Mouse (Mus musculus) heart, postnatal 0 days (tissue): ENCODE results near the gene Nkain4. TPM values are rescaled to one million over a fixed set of nuclear protein-coding genes. Genes with fewer than 3 reads are reported as not detected.

ENCODE experiments used
- ATAC-seq: fragments of 200-750 bp; cut with Nextera tagmentation; 2 replicates; pipeline ENCODE4 v1.8.0; 2017; ENCODE audit warnings: low read depth, moderate number of reproducible peaks, moderate library complexity; ENCODE audit not compliant: insufficient read depth
- DNase-seq: peaks from one replicate; pipeline ENCODE4 v3.0.0-alpha.2; 2016; ENCODE audit warnings: low spot score
- H3K27ac ChIP-seq: fragments of 300-500 bp; sonication (generic); 2 replicates; pipeline ENCODE4 v1.5.1; 2014; ENCODE audit warnings: low read depth, mild to moderate bottlenecking
- H3K27me3 ChIP-seq: fragments of 300-500 bp; sonication (generic); 2 replicates; pipeline ENCODE4 v1.6.1; 2014; ENCODE audit warnings: low read length, mixed read lengths; ENCODE audit not compliant: control insufficient read depth, insufficient read depth
- H3K36me3 ChIP-seq: fragments of 300-500 bp; sonication (generic); replicated peaks from 2 replicates; pipeline ENCODE4 v1.6.1; 2014; ENCODE audit warnings: low read length, mixed read lengths; ENCODE audit not compliant: control insufficient read depth, insufficient read depth
- H3K4me1 ChIP-seq: fragments of 300-500 bp; sonication (generic); 2 replicates; pipeline ENCODE4 v1.6.1; 2014; ENCODE audit warnings: antibody characterized with exemption; ENCODE audit not compliant: control insufficient read depth, insufficient read depth
- H3K4me2 ChIP-seq: fragments of 300-500 bp; sonication (generic); 2 replicates; pipeline ENCODE4 v1.6.1; 2014; ENCODE audit warnings: low read depth, mild to moderate bottlenecking, low read length, moderate library complexity
- H3K4me3 ChIP-seq: fragments of 300-500 bp; sonication (generic); 2 replicates; pipeline ENCODE4 v1.5.1; 2014; ENCODE audit warnings: low read depth, low read length
- H3K9ac ChIP-seq: fragments of 300-500 bp; sonication (generic); replicated peaks from 2 replicates; pipeline ENCODE4 v1.6.1; 2014; ENCODE audit warnings: low read depth, low read length, mixed read lengths
- H3K9me3 ChIP-seq: fragments of 300-500 bp; sonication (generic); replicated peaks from 2 replicates; pipeline ENCODE4 v1.6.1; 2016; ENCODE audit warnings: low read length; ENCODE audit not compliant: control insufficient read depth
- CTCF ChIP-seq: IDR thresholded peaks from 2 replicates; pipeline ENCODE4 v1.5.1; 2016; ENCODE audit warnings: antibody characterized with exemption, control low read depth, low read depth
- EP300 ChIP-seq: IDR thresholded peaks from 2 replicates; pipeline ENCODE4 v1.6.1; 2016; ENCODE audit warnings: antibody characterized with exemption, low read depth
- WGBS: fragments of 180-500 bp; shearing (Covaris S2); extraction: QIAGEN DNeasy Blood & Tissue Kit; methylation state at CpG from one replicate; pipeline ENCODE4 v1.1.7; 2014; 5-methylcytosine and 5-hydroxymethylcytosine counted together
- polyA plus RNA-seq: library from polyadenylated mRNA; unstranded; fragments of >200 nt; fragmentation: Nextera tagmentation; extraction: Ambion mirVana; gene quantifications from 2 replicates; pipeline ENCODE4 v1.2.1, GENCODE M21; 2015
- total RNA-seq: library from RNA; depleted of rRNA; stranded (reverse); fragments of >200 nt; gene quantifications from 2 replicates; pipeline ENCODE4 v1.2.3, GENCODE M21; 2014; ENCODE audit warnings: low replicate concordance

The Nkain4 gene
- total and polyA plus RNA-seq, 2 experiments from 2014 or later = 9.8 to 27.6 TPM

DNA sequence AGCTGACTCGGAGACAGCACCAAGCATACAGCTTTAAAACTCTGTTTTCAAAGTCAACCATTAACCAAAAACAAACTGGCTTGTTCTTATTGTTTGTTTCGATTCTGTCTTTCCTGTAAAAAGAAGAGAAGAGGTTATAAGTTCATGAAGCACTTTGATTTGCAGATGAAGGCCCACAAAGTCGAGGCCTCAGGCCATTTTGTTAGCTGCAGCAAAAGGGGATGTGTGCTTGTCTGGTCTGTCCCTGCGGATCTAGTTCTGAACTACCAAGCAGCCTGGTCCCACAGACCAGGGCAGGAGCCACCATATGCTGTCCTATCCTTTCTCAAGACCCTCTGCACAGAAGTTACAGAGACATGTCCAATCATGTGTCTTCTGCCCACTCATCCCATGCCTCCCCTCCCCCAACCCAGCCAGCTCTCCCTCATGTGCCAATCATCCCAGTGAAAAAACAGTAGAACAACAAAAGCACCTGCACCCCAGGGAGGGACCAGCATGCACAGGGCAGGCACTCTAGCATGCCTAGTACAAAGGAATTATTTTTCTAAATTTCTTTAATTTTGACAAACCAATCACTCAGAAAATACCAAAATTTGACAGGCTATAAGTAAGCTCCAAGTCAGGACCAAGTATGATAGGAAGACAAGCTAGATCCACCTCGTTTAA, 48.8 kb downstream of the Nkain4 start:
- no peak for DNase-seq
- TF ChIP-seq CTCF (no peak), EP300 (no peak)
- Histone ChIP-seq H3K4me3 (no peak overlapping the region), H3K4me2 (no peak overlapping the region), H3K9me3 (no peaks in the 10 kb centered on the region), H3K4me1 (no peaks in the 10 kb centered on the region), H3K27ac (no peak overlapping the region), H3K27me3 (no peaks in the 10 kb centered on the region), H3K36me3 (peaks cover 49% of the 10 kb centered on the region), H3K9ac (no peak overlapping the region)
- WGBS = 71% methylated on average over 5 of the region's 5 CpGs
- ATAC-seq = no peak

- DNase-seq = no peak
- 90% methylated on average over 18 of the region's 18 CpGs for WGBS
- H3K4me3 ChIP-seq = no peak overlapping the region
- no peak overlapping the region for H3K4me2 ChIP-seq
- no peak for ATAC-seq
- TF ChIP-seq EP300 (no peak), CTCF (no peak)
- H3K4me1 ChIP-seq = no peaks in the 10 kb centered on the region
- no peak overlapping the region for H3K9ac ChIP-seq
- no peaks in the 10 kb centered on the region for H3K27me3 ChIP-seq
- no peak overlapping the region for H3K27ac ChIP-seq
- peaks cover 39% of the 10 kb centered on the region for H3K36me3 ChIP-seq
- H3K9me3 ChIP-seq = no peaks in the 10 kb centered on the region
Observed at GRCm38 (mm10) chr2:180904435-180905208, 49.9 kb downstream of the Nkain4 start.

- TF ChIP-seq EP300 = no peak
- TF ChIP-seq CTCF = peak; percentile 51
- no peak overlapping the region for H3K4me2 ChIP-seq
- peaks cover 30% of the 10 kb centered on the region for H3K36me3 ChIP-seq
- no peaks in the 10 kb centered on the region for H3K4me1 ChIP-seq
- H3K27me3 ChIP-seq = 0 out of 2 replicates have a peak, but pooled peaks cover 7% of the 10 kb centered on the region
- ATAC-seq = no peak
- no peak overlapping the region for H3K9ac ChIP-seq
- no peak overlapping the region for H3K27ac ChIP-seq
- 38% methylated on average over 2 of the region's 2 CpGs for WGBS
- H3K4me3 ChIP-seq = no peak overlapping the region
- no peaks in the 10 kb centered on the region for H3K9me3 ChIP-seq
- DNase-seq = no peak
Observed at GRCm38 (mm10) chr2:180902086-180902485, 52.4 kb downstream of the Nkain4 start.

DNA sequence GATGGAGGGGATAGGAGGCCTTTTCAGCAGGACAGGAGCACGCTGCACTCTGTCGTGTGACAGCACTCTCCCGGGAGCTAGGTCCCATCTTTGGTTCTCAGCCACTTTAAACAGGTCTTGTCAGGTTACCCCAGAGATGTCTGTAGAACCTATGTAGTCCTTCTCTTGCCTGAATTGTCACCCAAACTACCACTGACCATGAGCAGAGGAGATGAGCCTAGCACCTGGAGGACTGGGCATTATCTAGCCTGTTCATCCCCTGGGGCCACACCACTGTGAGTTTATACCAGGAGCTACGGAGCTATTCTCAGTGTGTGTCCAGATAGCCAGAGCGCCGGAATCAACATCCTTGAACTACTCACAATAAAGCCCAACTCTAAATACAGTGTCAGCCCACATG, 56.6 kb downstream of the Nkain4 start:
- H3K36me3 ChIP-seq = no peaks in the 10 kb centered on the region
- DNase-seq (no peak), ATAC-seq (no peak)
- 60% methylated on average over 6 of the region's 6 CpGs for WGBS
- H3K27ac ChIP-seq = no peak overlapping the region
- H3K4me1 ChIP-seq = no peaks in the 10 kb centered on the region
- H3K9me3 ChIP-seq = no peaks in the 10 kb centered on the region
- TF ChIP-seq CTCF = no peak
- TF ChIP-seq EP300 = no peak
- no peak overlapping the region for H3K4me2 ChIP-seq
- H3K27me3 ChIP-seq = peaks cover 48% of the 10 kb centered on the region
- H3K4me3 ChIP-seq = no peak overlapping the region
- no peak overlapping the region for H3K9ac ChIP-seq

DNA sequence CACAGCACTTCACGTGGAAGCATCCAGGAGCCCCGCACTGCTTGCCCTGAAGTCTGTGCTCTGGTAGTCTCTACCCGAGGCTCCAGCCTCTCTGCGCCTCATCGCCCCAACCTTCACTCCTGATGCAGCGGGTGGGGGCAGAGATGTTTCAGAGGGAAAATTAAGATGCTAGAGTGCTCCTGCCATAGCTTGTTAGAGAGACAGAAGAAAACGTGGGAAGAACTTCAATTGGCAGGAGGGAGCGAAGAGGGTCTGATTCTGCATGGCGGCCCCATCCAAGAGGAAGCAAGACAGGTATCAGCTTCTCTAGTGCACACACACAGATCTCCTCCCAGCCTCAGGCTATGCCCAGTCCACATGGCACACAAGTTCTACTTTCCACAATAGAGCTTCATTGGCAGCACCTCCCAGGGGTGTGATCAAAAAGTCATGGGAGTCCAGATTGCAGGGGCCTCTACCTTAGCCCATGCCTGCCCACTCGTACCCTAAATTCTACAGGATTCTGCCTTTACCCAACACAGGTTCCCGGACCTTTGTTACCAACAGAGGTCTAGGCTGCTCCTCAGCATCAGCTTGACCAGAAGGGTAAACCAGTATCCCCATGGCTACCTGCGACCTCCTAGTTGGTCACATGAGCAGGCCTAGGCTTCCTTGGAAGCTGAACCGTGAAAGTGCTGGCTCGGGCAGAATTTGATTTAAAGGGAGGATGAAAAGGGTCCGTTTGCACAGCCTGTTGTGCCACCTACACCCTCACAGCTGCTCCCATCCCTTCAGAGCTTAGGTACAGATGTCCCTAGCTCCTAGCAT, 57.5 kb downstream of the Nkain4 start:
- ATAC-seq (no peak), DNase-seq (no peak)
- Histone ChIP-seq H3K9ac (no peak overlapping the region), H3K4me3 (no peak overlapping the region), H3K9me3 (no peaks in the 10 kb centered on the region), H3K36me3 (no peaks in the 10 kb centered on the region), H3K27me3 (peaks cover 56% of the 10 kb centered on the region), H3K4me1 (no peaks in the 10 kb centered on the region), H3K4me2 (no peak overlapping the region), H3K27ac (no peak overlapping the region)
- TF ChIP-seq EP300 = no peak
- no peak for TF ChIP-seq CTCF
- 66% methylated on average over 15 of the region's 15 CpGs for WGBS
